In the genomic region with DNA sequence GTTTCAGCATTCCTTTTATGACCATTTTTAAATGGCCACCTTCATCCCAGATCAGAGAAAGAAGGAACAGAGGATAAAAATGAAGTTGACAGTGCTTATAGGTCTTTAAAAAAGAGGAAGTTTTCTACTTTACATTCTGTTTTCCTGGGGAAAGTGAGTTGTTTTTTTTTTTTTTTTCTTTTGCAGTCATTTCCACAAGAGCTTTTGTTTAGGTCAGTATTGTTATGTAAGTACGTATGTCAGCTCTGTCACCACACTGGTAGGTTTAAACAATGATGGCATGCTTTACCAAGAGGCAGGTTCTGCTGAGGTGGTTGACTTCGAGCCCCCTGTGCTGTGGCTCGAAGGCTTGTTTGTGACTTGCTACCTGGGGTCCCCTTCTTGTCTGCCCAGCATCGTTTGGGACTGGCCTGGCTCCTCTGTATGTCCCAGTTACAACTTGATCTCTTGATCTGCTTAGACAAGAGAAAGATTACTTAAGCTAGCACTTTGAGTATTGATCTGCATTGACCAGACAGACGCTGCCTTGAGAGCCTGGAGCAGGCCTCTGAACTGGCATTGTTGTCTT, we compare ENCODE assay signal across 1 mouse cellular context.
A peak's percentile ranks its signal among the peaks of the same experiment; 100 is the strongest.
TF ChIP-seq lines count a peak whose summit lies in the region.

No protein-coding gene starts in this region.

TF ChIP-seq in ES-E14, 5 proteins besides CTCF, POLR2A, EP300 and RAD21:
- no peak for TF ChIP-seq CHD2 (IDR thresholded peaks at IDR 0.05; ENCODE audit: low read depth, low read length)
- TF ChIP-seq ZNF384 (IDR thresholded peaks at IDR 0.05; ENCODE audit: low read depth, low read length) = peak; percentile 59; the same call in 1 of the 2 replicates
- no peak for TF ChIP-seq ZC3H11A (IDR thresholded peaks at IDR 0.05; ENCODE audit: borderline replicate concordance, low read depth, low read length)
TF ChIP-seq in ES-E14: peak in this region for 1.
